Mouse (Mus musculus) MEL (cell line): Measurements from ENCODE around the gene Tbk1.

Experiments used
- CTCF ChIP-seq, 3 experiments: IDR thresholded peaks in 2 of 3; conservative IDR thresholded peaks in 1 of 3; 2 replicates each; pipeline ENCODE4 v1.5.1; 2011 to 2012; ENCODE audit warnings: low read length in 3 of 3, low read depth in 2 of 3, mild to moderate bottlenecking in 2 of 3, improper control_type of control experiment in 1 of 3, inconsistent platforms in 1 of 3, mixed read lengths in 1 of 3, moderate library complexity in 1 of 3; ENCODE audit not compliant: control insufficient read depth in 1 of 3, insufficient read depth in 1 of 3, poor library complexity in 1 of 3, severe bottlenecking in 1 of 3
- ETS1 ChIP-seq: IDR thresholded peaks from 2 replicates; pipeline ENCODE4 v1.6.1; 2012; ENCODE audit warnings: low read depth, mild to moderate bottlenecking, inconsistent platforms, low read length, improper control_type of control experiment, moderate library complexity
- JUND ChIP-seq: IDR thresholded peaks from 2 replicates; pipeline ENCODE4 v1.6.1; 2011; ENCODE audit warnings: low read depth, mild to moderate bottlenecking, improper control_type of control experiment, low read length
- KAT2A ChIP-seq: conservative IDR thresholded peaks from 2 replicates; pipeline ENCODE4 v1.6.1; 2012; ENCODE audit warnings: low read depth, low read length, improper control_type of control experiment, inconsistent platforms
- MAZ ChIP-seq: IDR thresholded peaks from 2 replicates; pipeline ENCODE4 v1.6.1; 2012; ENCODE audit warnings: low read depth, mild to moderate bottlenecking, inconsistent platforms, low read length, improper control_type of control experiment
- MXI1 ChIP-seq: IDR thresholded peaks from 2 replicates; pipeline ENCODE4 v1.6.1; 2011; ENCODE audit warnings: mild to moderate bottlenecking, low read depth, low read length, improper control_type of control experiment
- MYC ChIP-seq: IDR thresholded peaks from 2 replicates; pipeline ENCODE4 v1.6.1; 2011; ENCODE audit warnings: low read depth, mild to moderate bottlenecking, low read length, improper control_type of control experiment, moderate library complexity
- NELFE ChIP-seq: IDR thresholded peaks from 2 replicates; pipeline ENCODE4 v1.6.1; 2011; ENCODE audit warnings: low read depth, low read length, improper control_type of control experiment
- POLR2A ChIP-seq, 2 experiments: IDR thresholded peaks; 2 replicates each; pipeline ENCODE4 v1.6.1; 2011 to 2012; ENCODE audit warnings: low read length in 2 of 2, mild to moderate bottlenecking in 2 of 2, control low read depth in 1 of 2, improper control_type of control experiment in 1 of 2, low read depth in 1 of 2, moderate library complexity in 1 of 2; ENCODE audit not compliant: control insufficient read depth in 1 of 2, insufficient read depth in 1 of 2, poor library complexity in 1 of 2
- TAL1 ChIP-seq: IDR thresholded peaks from 2 replicates; pipeline ENCODE4 v1.6.1; 2012; ENCODE audit warnings: mild to moderate bottlenecking, inconsistent platforms, low read length, moderate library complexity, mixed read lengths
- ZC3H11A ChIP-seq: IDR thresholded peaks from 2 replicates; pipeline ENCODE4 v1.6.1; 2012; ENCODE audit warnings: low read depth, mild to moderate bottlenecking, inconsistent platforms, low read length, improper control_type of control experiment
- ZKSCAN1 ChIP-seq: IDR thresholded peaks from 2 replicates; pipeline ENCODE4 v1.6.1; 2012; ENCODE audit warnings: low read depth, mild to moderate bottlenecking, inconsistent platforms, low read length, improper control_type of control experiment, moderate library complexity

DNA sequence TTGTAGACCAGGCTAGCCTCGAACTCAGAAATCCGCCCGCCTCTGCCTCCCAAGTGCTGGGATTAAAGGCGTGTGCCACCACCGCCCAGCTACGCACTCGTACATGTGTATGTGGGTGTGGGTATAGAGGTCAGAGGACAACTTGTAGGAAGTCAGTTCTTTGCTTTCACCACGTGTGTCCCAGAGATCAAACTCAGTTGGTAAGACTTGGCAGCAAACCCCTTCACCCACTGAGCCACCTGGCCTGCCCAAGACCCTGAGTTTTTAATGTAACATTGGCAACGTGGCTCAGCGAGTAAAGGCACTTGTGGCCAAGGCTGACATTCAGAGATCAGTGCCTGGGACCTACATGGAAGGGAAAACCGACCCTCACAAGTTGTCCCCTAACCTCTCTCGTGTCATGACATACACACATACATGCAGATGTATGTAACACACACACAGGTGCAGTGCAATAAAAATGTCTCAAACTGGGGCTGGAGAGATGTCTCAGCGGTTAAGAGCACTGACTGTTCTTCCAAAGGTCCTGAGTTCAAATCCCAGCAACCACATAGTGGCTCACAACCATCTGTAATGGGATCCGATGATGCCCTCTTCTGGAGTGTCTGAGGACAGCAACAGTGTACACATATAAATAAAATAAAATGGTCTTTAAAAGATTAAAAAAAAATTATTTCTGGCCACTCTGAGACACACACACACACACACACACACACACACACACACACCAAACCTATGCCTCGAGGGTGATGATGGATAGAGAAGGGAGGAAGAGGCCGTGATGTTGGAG, 78.6 kb downstream of the Tbk1 start:
- TF ChIP-seq KAT2A (no peak), JUND (no peak), ZC3H11A (no peak), CTCF (IDR thresholded peaks at IDR 0.05 in 2 of 3, conservative IDR thresholded peaks at IDR 0.05 in 1 of 3; ENCODE audit: control insufficient read depth in 1 of 3, insufficient read depth in 1 of 3, low read depth in 2 of 3, low read length in 3 of 3, poor library complexity in 1 of 3, severe bottlenecking in 1 of 3) (no peak), ETS1 (no peak), MYC (no peak), POLR2A (IDR thresholded peaks at IDR 0.05; ENCODE audit: control insufficient read depth in 1 of 2, insufficient read depth in 1 of 2, low read depth in 1 of 2, low read length in 2 of 2, poor library complexity in 1 of 2) (no peak), TAL1 (no peak), MXI1 (no peak), NELFE (no peak), ZKSCAN1 (no peak), MAZ (no peak)
